Mouse (Mus musculus): Measurements from ENCODE around the gene Nell1. TPM values are rescaled to one million over a fixed set of nuclear protein-coding genes. Genes with fewer than 3 reads are reported as not detected.
"Not testable (repeated sequence)": the region's sequence is repeated elsewhere in the genome, so short reads cannot be mapped to it uniquely, and the experiment has no call there.

Nell1 gene
- polyA plus RNA-seq (2015; fragmentation: Nextera tagmentation; extraction: Ambion mirVana) = 3.1 and 3.2 TPM in 2 replicates

DNA sequence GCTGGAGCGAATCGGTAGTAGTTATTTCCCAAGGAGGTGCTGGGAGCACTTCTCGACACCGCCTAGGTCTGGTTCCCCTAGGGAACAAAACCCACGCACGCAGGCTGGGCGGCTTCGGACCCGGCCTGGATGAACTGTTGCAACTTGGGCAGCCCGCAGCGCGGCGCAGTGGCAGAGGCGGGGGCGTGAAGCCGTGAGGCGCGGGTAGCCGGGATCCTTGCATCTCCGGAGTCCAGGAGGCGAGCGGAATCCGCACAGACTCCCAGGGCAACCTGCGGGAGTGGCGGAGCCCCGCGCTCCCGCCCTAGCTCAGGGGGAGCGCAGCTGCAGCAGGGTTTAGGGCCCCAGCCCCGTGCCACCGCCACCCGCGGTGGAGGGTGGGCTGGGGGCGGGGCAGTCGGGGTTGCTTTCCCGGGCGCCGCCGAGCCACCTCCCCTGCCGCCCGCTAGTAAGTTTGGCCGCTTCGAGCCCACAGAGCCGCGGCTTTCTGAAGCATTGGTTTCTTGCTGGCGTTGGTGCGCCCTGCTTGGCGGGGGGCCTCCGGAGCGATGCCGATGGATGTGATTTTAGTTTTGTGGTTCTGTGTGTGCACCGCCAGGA is at the start of gene Nell1:
Gene Nell1 (plus strand): TSS at position 24 of the 600 bp plus-strand sequence.
- under 1% methylated on average over 45 of the region's 52 CpGs for WGBS
- Histone ChIP-seq H3K4me1 (peaks cover 14% of the 10 kb centered on the region), H3K36me3 (no peaks in the 10 kb centered on the region), H3K9me3 (no peaks in the 10 kb centered on the region), H3K4me2 (replicated peaks) (peak within 1 kb of the TSS; percentile 93), H3K9ac (peak within 1 kb of the TSS; percentile 58), H3K27me3 (peaks cover 93% of the 10 kb centered on the region), H3K4me3 (peak within 1 kb of the TSS; percentile 53), H3K27ac (no peak within 1 kb of the TSS)
- peak; percentile 74 for ATAC-seq (ENCODE audit: low FRiP score, low read depth)

DNA sequence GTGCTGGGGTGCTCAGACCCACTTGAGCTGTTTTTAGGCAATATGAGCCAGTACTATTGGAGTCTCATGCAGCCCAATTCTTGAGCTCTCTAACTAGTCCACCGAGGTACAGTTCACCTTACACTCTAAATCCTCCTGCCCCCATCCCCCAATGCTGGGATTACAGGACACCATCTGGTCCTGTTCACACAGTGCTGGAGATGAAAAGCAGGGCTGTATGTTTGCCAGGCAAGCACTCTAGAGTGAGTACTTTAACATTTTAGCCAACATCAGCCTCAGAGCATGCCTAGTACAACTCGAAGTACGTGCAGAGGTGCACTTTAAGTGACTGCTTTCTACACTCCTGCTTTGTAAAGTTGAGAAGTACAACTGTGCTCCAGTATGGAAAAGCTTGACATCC is 46.1 kb upstream of the Nell1 start:
- Histone ChIP-seq H3K4me3 (no peak overlapping the region), H3K9ac (no peak overlapping the region), H3K27me3 (no peaks in the 10 kb centered on the region), H3K27ac (no peak overlapping the region), H3K4me1 (no peaks in the 10 kb centered on the region), H3K4me2 (replicated peaks) (no peak overlapping the region), H3K9me3 (no peaks in the 10 kb centered on the region), H3K36me3 (no peaks in the 10 kb centered on the region)
- ATAC-seq (ENCODE audit: low FRiP score, low read depth) = peak; percentile 77
- WGBS = 21% methylated on average over 3 of the region's 3 CpGs

DNA sequence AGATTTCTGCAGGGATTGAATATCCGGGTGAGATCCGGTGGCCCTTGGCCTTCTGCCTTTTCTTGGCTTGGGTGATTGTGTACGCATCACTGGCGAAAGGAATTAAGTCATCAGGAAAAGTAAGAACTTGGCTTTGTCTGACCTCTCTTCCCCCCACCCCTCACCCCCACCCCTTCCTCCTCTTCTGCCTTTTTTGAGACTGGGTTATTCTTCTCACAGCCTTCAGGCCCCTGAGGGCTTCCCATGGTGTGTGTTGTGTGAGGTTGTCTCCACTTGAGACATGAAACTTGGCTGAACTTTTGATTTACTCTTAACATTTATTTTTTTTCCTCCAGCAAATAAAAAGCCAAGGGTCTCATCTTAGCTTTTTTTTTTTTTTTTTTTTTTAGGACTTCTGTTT is 44.7 kb upstream of the Nell1 start:
- no peak for ATAC-seq (ENCODE audit: low FRiP score, low read depth)
- no peaks in the 10 kb centered on the region for H3K9me3 ChIP-seq
- WGBS = 91% methylated on average over 4 of the region's 4 CpGs
- no peak overlapping the region for H3K27ac ChIP-seq
- no peak overlapping the region for H3K4me2 ChIP-seq (replicated peaks)
- H3K36me3 ChIP-seq = no peaks in the 10 kb centered on the region
- no peak overlapping the region for H3K9ac ChIP-seq
- H3K4me1 ChIP-seq = no peaks in the 10 kb centered on the region
- H3K4me3 ChIP-seq = no peak overlapping the region
- no peaks in the 10 kb centered on the region for H3K27me3 ChIP-seq

DNA sequence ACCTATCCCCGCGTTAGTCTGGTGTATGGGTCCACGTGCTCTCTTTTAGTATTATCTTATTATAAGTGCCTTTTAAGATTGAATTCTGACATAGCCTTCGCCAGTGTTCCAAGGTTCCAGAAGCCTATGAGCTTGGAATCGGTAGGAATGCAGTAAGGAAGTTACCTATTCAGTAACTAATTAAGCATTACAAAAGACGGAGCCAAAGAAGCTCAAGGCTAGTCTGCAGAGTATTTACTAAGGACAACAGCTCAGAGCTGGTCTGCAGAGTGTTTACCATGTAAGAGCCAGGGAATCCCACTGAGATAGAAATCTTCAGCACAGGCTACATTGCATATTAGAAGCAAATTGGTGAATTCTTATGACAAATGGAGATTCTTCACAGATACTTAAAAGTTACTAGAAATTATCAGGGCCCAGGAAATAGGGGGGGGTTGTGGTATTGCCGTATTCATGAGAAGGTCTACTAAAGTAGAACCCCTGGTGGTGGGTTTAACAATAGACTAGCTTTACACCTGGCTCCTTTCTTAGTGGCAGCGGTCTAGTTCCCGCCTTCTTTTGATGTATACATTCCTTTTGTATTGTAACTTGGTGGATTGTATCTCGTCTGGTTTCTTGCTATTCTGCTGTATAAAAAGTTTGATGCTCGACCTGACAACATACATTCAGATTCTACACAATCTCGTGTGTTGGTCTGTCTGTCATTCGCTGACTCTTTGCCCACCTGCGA is 41.1 kb upstream of the Nell1 start:
- H3K27ac ChIP-seq; ATAC-seq (ENCODE audit: low FRiP score, low read depth): not testable (repeated sequence)
- 87% methylated on average over 14 of the region's 14 CpGs for WGBS

DNA sequence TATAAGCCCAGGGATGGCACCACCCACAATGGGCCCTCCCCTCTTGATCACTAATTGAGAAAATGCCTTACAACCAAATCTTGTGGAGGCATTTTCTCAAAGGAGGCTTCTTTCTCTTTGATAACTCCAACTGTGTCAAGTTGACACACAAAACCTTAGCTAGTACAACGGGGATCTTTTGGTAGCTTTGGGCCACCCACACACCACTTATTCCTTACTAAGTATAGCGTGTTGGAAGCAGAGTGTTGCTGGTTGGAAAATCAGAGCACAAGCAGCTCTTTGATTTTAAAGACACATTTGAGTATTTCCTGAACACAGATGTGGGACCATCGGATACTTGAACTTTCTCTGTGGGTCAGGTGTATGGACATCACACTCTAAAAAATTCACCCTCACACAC is 37.8 kb upstream of the Nell1 start:
- WGBS = 84% methylated on average over 3 of the region's 3 CpGs
- no peaks in the 10 kb centered on the region for H3K27me3 ChIP-seq

More for the DNA sequence above, 41.1 kb upstream of the Nell1 start:
- not testable (repeated sequence) for H3K4me2 ChIP-seq (replicated peaks); H3K9ac ChIP-seq; H3K4me1 ChIP-seq; H3K9me3 ChIP-seq; H3K27me3 ChIP-seq; H3K4me3 ChIP-seq; H3K36me3 ChIP-seq

GRCm38 (mm10) chr7:49942023-49942422 is 32.6 kb upstream of the Nell1 start:
- Histone ChIP-seq H3K4me3 (no peak overlapping the region), H3K9ac (no peak overlapping the region), H3K4me2 (replicated peaks) (no peak overlapping the region), H3K27me3 (no peaks in the 10 kb centered on the region), H3K9me3 (no peaks in the 10 kb centered on the region), H3K36me3 (no peaks in the 10 kb centered on the region), H3K4me1 (no peaks in the 10 kb centered on the region), H3K27ac (no peak overlapping the region)
- 31% methylated on average over 3 of the region's 3 CpGs for WGBS
- no peak for ATAC-seq (ENCODE audit: low FRiP score, low read depth)

More for the DNA sequence above, 37.8 kb upstream of the Nell1 start:
- no peak overlapping the region for H3K27ac ChIP-seq
- no peaks in the 10 kb centered on the region for H3K4me1 ChIP-seq
- no peak overlapping the region for H3K4me2 ChIP-seq (replicated peaks)
- no peak for ATAC-seq (ENCODE audit: low FRiP score, low read depth)
- H3K9me3 ChIP-seq = no peaks in the 10 kb centered on the region
- no peak overlapping the region for H3K4me3 ChIP-seq
- no peaks in the 10 kb centered on the region for H3K36me3 ChIP-seq
- H3K9ac ChIP-seq = no peak overlapping the region

GRCm38 (mm10) chr7:49942490-49942889 is 32.2 kb upstream of the Nell1 start:
- Histone ChIP-seq H3K4me2 (replicated peaks) (no peak overlapping the region), H3K27ac (no peak overlapping the region), H3K4me1 (no peaks in the 10 kb centered on the region), H3K4me3 (no peak overlapping the region), H3K9me3 (no peaks in the 10 kb centered on the region), H3K36me3 (no peaks in the 10 kb centered on the region), H3K27me3 (no peaks in the 10 kb centered on the region), H3K9ac (no peak overlapping the region)
- no peak for ATAC-seq (ENCODE audit: low FRiP score, low read depth)
- 50% methylated on average over 5 of the region's 5 CpGs for WGBS

DNA sequence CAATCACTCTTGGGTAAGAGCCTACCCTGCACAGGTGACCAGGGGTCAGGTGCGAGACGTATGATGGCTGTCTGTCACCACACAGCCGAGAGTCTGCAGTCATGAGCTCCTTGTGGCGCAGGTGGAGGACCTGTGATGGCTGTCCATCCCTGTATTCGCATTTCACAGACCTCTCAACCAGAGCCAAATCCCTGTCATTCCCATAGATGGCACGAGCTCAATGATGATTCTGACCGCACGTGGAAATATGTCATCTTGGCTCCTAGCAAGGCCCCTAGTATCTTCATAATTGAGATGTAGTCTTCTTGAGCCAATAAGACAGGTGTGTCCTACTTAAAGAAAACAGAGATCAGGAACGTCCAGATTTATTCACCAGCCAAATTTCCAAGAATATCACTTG is 28.0 kb upstream of the Nell1 start:
- no peak overlapping the region for H3K4me3 ChIP-seq
- no peaks in the 10 kb centered on the region for H3K27me3 ChIP-seq
- no peaks in the 10 kb centered on the region for H3K9me3 ChIP-seq
- WGBS = 92% methylated on average over 9 of the region's 9 CpGs
- H3K36me3 ChIP-seq = no peaks in the 10 kb centered on the region
- no peak for ATAC-seq (ENCODE audit: low FRiP score, low read depth)
- H3K4me2 ChIP-seq (replicated peaks) = no peak overlapping the region
- no peak overlapping the region for H3K9ac ChIP-seq
- H3K27ac ChIP-seq = no peak overlapping the region
- no peaks in the 10 kb centered on the region for H3K4me1 ChIP-seq

GRCm38 (mm10) chr7:49953546-49954181 is 21.0 kb upstream of the Nell1 start:
- H3K9me3 ChIP-seq = no peaks in the 10 kb centered on the region
- H3K4me1 ChIP-seq = no peaks in the 10 kb centered on the region
- no peak overlapping the region for H3K4me2 ChIP-seq (replicated peaks)
- H3K9ac ChIP-seq = no peak overlapping the region
- no peak overlapping the region for H3K27ac ChIP-seq
- no peaks in the 10 kb centered on the region for H3K36me3 ChIP-seq
- H3K27me3 ChIP-seq = 0 out of 2 replicates have a peak, but pooled peaks cover 3% of the 10 kb centered on the region
- WGBS = 46% methylated on average over 4 of the region's 4 CpGs
- no peak overlapping the region for H3K4me3 ChIP-seq
- peak; percentile 49; the same call in 1 of the 2 replicates for ATAC-seq (ENCODE audit: low FRiP score, low read depth)

- H3K36me3 ChIP-seq = no peaks in the 10 kb centered on the region
- 0 out of 2 replicates have a peak, but pooled peaks cover 3% of the 10 kb centered on the region for H3K27me3 ChIP-seq
- WGBS = 27% methylated on average over 7 of the region's 7 CpGs
- no peak overlapping the region for H3K4me3 ChIP-seq
- no peak overlapping the region for H3K27ac ChIP-seq
- H3K9me3 ChIP-seq = no peaks in the 10 kb centered on the region
- no peaks in the 10 kb centered on the region for H3K4me1 ChIP-seq
- no peak overlapping the region for H3K4me2 ChIP-seq (replicated peaks)
- H3K9ac ChIP-seq = no peak overlapping the region
- ATAC-seq (ENCODE audit: low FRiP score, low read depth) = no peak
Observed at GRCm38 (mm10) chr7:49954834-49955233, 19.8 kb upstream of the Nell1 start.

GRCm38 (mm10) chr7:49957142-49957541 is 17.5 kb upstream of the Nell1 start:
- Histone ChIP-seq H3K4me1 (no peaks in the 10 kb centered on the region), H3K27ac (no peak overlapping the region), H3K36me3 (no peaks in the 10 kb centered on the region), H3K27me3 (0 out of 2 replicates have a peak, but pooled peaks cover 3% of the 10 kb centered on the region), H3K9me3 (no peaks in the 10 kb centered on the region), H3K4me2 (replicated peaks) (no peak overlapping the region), H3K4me3 (no peak overlapping the region), H3K9ac (no peak overlapping the region)
- ATAC-seq (ENCODE audit: low FRiP score, low read depth) = no peak
- WGBS = 76% methylated on average over 3 of the region's 3 CpGs

DNA sequence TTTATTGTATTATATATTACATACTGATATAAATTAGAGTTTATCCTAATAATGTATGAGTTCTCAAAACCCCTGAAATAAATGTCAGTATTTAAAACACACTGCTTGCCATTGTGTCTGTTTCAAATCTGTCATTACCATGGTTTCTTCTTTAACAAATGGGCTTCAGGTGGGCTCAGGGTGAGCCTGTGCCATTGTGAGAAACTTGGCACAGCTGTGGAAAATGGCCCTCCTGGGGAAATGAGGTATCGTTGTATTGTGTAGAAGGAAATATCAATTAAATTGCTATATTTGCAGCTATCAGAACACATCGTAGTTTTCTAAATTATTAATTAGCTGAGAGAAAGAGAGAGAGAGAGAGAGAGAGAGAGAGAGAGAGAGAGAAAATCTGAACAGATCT is 10.9 kb upstream of the Nell1 start:
- WGBS = 82% methylated on average over 2 of the region's 2 CpGs
- Histone ChIP-seq H3K27me3 (no peaks in the 10 kb centered on the region), H3K4me1 (no peaks in the 10 kb centered on the region), H3K9me3 (no peaks in the 10 kb centered on the region), H3K9ac (no peak overlapping the region), H3K36me3 (no peaks in the 10 kb centered on the region), H3K27ac (no peak overlapping the region), H3K4me3 (no peak overlapping the region), H3K4me2 (replicated peaks) (no peak overlapping the region)
- no peak for ATAC-seq (ENCODE audit: low FRiP score, low read depth)
